Mouse (Mus musculus) brown adipose tissue, adult 24 weeks (tissue): Measurements from ENCODE around the gene Odf3l2. TPM values are rescaled to one million over a fixed set of nuclear protein-coding genes. Genes with fewer than 3 reads are reported as not detected.

ENCODE experiments used
- H3K27ac ChIP-seq: fragments of 200-500 bp; replicated peaks from 2 replicates; pipeline ENCODE4 v1.5.1; 2012; ENCODE audit warnings: low read depth, mild to moderate bottlenecking, low read length
- H3K4me1 ChIP-seq: fragments of 200-500 bp; 2 replicates; pipeline ENCODE4 v1.6.1; 2012; ENCODE audit warnings: low read length, mixed read lengths; ENCODE audit not compliant: control insufficient read depth, insufficient read depth, insufficient read length
- H3K4me3 ChIP-seq: fragments of 200-500 bp; 2 replicates; pipeline ENCODE4 v1.5.1; 2012; ENCODE audit warnings: low read depth, mild to moderate bottlenecking, low read length, moderate library complexity; ENCODE audit not compliant: insufficient read depth
- polyA plus RNA-seq: library from polyadenylated mRNA; stranded (reverse); fragments of >200 nt; gene quantifications from 2 replicates; pipeline ENCODE4 v1.2.4, GENCODE M21; 2012; ENCODE audit not compliant: missing spikeins, insufficient read depth, insufficient read length

Gene Odf3l2
- polyA plus RNA-seq, 1 experiment = not detected

DNA sequence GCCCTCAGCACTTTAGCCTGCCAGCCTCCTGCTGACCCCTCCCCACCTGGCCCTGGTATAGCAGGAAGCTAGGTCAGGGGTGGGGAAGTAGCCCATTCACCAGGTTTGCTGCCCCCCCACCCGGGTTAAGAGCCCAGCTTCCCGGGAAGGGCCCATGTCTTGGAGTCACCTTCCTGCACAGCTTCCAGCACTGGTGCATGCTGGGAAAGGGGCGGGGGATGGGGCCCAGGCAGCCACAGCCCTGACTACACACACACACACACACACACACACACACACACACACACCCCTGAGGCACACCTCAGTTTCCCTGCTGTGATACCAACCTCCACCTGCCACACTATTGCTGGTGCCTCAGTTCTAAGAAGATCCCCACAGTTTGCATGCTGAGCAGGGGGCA is 16.3 kb upstream of the Odf3l2 start:
- Histone ChIP-seq H3K4me3 (no peak overlapping the region), H3K27ac (no peak overlapping the region)

DNA sequence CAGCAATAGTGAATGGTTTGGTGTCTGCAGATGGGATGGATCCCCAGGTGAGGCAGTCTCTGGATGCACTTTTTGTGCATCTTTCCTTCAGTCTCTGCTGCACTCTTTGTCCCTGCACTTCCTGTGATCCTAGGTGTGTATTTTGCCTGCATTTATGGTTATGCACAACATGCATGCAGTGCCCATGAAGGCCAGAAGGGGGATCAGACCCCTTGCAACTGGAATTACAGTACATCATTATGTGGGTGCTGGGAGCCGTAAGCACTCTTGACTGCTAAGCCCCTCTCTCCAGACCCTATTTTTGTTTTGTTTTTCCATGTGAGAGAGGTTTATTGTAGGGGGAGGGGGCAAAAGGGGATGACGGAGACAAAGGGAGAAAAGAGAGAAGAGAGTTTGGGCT is 14.8 kb upstream of the Odf3l2 start:
- no peaks in the 10 kb centered on the region for H3K4me1 ChIP-seq
- no peak overlapping the region for H3K27ac ChIP-seq
- no peak overlapping the region for H3K4me3 ChIP-seq

More for the DNA sequence above, 16.3 kb upstream of the Odf3l2 start:
- no peaks in the 10 kb centered on the region for H3K4me1 ChIP-seq

DNA sequence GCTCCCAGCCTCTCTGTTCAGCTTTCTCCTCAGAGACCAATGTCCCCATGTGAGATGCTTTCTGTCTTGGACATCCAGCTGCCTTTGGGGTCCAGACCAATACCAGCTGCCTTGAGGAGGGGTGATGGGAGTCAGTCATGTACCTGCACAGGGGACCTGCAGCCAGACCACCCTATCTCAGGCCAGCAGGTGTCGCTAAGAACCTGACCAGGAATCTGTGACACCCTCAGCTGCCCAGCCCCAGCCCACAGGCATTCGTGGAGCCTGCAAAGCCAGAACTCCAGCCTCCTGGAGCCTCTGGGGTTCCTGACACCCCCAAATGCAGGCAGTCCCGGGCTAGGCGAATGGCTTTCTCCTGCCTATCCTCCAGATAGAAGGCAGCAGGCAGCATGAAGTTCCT is 13.3 kb upstream of the Odf3l2 start:
- H3K4me1 ChIP-seq = no peaks in the 10 kb centered on the region
- H3K27ac ChIP-seq = no peak overlapping the region

DNA sequence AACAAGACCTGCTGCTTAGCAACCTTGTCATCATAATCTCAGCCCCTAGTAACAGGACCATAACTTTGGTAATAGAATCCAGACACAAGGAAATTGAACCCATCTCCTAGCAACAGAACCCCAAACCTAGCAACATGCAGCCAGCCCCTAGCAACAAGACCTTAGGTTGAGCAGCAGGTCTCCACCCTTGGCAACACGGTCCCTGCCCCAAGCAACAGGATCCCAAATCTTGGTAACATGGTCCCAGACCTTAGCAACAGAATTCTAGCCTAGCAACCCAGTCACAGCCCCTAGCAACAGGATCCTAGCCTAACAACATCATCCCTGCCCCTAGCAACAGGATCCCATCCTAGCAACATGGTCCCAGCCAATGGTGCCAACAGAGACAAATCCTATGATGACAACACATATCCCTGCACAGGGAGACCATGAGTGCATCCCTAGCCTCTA is 9.4 kb upstream of the Odf3l2 start:
- H3K27ac ChIP-seq = no peak overlapping the region
- no peak overlapping the region for H3K4me3 ChIP-seq
- H3K4me1 ChIP-seq = no peaks in the 10 kb centered on the region

More for the DNA sequence above, 13.3 kb upstream of the Odf3l2 start:
- H3K4me3 ChIP-seq = no peak overlapping the region

DNA sequence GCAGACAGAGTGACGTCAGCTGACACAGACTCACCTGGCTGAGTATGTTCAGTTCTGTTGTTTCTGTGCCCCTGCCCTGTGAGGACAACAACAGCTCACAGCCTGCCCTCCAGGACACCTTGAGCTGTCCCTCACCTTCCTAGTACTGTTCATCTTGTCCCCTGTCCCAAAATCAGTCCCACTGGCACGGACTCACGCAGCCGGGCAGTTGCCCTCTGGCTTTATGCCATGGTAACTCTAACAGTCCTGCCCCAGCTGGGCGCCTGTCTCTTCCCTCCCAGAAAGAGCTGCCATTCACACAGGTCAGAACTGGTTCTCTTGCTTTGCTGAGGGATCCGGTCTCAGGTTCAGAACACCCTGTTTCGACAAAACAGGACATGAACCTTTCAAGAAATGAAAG is 7.3 kb upstream of the Odf3l2 start:
- H3K4me1 ChIP-seq = no peaks in the 10 kb centered on the region
- H3K27ac ChIP-seq = no peak overlapping the region
- no peak overlapping the region for H3K4me3 ChIP-seq

DNA sequence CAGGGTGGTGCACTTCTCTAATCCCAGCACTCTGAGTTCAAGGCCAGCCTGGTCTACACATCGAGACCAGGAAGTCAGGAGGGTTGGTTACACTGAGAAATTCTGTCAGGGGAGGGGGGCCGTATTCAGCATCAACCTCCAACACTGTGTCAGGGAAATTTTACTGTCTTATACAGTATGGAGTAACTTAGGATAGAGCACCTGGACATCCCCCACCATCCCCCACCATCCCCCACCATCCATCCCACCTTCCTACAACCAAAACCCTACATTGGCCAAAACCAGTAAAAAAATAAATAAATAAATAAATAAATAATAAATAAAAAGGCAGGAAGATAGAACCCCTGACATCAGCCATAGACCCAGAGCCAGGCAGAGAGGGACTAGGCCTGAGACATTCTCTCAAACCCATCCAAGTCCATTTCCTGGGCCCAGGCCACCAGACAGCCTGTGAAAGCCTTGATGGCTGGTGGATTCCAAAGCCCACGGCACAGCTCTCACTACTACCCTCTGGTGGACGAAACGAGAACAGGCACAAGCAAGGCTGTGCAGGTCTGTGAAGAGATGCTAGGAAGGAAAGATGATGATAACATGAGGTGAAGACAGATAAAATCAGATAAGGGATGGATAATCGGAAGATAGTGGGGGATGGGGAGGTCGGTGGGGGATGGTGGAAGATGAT is 3.7 kb upstream of the Odf3l2 start:
- Histone ChIP-seq H3K4me3 (no peak overlapping the region), H3K4me1 (no peaks in the 10 kb centered on the region), H3K27ac (no peak overlapping the region)

DNA sequence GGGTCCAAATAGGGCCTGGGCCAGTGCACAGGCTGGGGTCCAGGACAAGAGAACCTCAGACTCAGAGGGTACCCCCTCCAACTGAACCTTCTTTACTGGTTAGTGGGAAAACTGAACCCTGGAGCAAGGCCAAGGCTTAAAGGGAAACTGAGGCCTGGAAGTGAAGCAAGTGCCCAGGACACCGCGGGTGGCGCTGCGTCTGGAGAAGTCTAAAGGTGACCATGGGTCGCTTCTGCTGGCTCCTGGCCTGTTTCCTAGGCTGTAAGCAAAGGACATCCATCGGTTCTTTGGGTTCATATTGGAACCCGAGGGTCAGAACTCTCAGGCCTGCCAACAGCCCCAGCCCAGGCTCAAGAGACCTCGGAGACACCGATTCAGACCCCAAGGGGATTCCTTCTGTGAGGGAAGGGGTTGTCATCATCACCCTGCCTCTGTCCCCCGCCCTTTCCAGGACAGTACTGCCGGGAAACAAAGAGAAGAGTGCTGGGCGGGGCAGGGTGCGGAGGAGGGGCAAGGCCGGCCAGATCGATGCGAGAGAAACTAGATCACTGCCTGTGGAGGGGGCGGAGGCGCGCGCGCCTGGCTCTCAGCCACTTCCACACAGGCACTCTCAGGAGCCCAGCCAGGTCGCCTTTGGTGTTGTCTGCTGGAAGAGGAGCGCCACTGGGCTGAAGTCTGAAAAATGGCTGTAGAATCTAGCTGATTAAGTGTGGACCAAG is 6.9 kb downstream of the Odf3l2 start:
- H3K4me3 ChIP-seq = 0 out of 2 replicates have a peak overlapping the region, but pooled peaks have one; percentile 60
- H3K27ac ChIP-seq = no peak overlapping the region
- no peaks in the 10 kb centered on the region for H3K4me1 ChIP-seq

DNA sequence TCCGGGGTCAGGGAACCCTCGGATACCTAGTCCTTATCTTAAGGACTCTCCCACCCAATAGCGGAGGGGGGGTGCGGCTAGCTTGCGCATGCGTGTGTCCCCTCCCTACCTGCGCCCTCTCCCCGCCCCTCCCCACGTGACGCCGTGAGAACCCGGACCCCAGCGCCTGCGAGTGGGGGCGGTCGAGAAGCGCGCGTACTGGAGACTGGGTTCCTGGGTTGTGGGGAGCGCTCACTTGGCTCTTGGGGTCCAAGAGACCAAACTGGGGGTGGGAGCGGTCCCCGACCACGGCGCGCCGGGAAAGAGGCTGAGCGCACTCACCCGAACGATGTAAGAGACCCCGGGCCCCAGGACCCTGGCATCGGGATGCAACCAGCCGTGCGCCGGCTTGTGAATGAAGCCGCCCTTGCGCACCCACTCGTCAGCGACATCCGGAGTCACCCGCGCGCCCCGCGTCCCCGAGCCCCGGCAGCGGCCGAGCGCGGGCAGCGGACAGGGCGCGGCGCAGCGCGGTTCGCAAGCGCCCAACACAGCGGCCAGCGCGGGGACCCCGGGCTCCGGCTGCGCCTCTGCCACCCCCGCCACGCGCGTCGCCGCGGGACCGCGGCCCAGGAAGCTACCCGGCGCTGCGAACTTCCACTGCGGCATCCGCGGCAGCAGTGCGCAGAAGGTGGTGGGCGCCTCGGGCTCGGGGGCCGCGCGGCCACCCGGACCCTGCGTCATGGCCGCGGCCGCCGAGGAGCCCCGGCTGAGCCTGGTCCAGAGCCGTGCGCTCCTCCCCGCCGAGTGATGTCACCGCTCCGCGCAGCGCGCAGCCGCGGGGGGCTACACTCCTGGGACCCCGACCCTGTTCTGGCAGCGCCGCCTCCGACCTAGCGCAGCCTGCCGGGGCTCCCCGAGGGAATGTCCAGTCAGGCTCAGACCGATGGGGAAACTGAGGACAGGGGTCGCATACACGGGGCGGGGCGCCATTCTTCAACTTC is 8.1 kb downstream of the Odf3l2 start, which contains the start of gene Shc2:
Gene Shc2 (minus strand): TSS at position 791 of the 983 bp plus-strand sequence.
- Histone ChIP-seq H3K27ac (no peak within 1 kb of the TSS), H3K4me1 (no peaks in the 10 kb centered on the region), H3K4me3 (peak within 1 kb of the TSS; percentile 60)

DNA sequence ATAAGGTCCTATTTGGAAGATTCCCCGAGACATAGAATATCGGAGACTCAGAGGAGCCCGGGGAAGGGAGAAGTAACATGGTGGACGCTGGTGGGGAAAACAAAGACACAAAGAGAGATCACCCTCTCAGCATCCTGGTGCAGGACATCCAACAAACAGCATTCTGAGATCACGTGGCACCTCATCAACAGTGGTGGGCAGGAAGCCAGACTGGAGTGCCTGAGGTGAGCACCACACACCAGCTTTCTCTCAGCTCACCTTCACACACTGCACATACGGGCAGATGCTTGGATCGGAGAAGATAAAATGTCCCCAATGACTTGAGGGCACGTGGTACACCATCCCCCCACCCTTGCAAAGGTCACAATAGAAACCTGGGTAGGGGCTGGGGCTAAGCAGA is 9.3 kb downstream of the Odf3l2 start:
- Histone ChIP-seq H3K4me1 (no peaks in the 10 kb centered on the region), H3K4me3 (no peak overlapping the region), H3K27ac (no peak overlapping the region)

DNA sequence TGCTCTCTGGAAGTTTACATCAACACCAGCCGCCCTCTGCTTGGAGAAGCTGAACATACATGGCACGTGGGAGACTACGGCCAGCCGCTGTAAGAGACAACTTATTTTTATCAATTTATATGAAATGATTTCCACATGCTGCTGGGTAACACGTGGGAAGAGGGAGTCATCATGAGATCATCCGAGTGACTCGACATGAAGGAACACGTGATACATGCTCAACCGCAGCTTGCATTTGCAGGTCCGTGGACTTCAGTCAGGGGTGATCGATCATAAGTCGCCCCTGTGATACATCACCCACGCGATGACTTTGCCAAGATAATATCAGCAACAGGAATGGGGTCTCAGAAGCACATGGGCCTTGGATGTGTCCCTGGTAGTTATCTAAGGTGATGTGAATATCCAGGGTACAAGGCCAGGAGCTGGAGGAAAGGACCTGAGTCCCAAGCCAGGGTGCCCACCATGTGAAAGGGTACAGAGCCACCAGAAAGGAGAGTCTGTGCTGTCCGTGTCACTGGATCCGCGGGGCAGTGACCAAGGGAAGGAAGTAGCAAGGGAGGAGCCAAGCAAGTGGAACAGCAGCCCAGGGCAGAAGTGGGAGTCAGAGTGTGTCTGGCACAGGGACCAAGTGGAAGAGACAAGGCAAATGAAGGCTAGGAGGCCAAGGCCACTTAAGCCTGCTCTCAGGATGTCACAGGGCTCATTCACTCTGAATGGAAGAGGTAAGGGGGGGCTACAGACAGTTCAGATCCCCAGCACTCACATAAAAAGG is 12.3 kb downstream of the Odf3l2 start:
- H3K4me3 ChIP-seq = no peak overlapping the region
- H3K27ac ChIP-seq = peak overlapping the region; percentile 58
- H3K4me1 ChIP-seq = no peaks in the 10 kb centered on the region

DNA sequence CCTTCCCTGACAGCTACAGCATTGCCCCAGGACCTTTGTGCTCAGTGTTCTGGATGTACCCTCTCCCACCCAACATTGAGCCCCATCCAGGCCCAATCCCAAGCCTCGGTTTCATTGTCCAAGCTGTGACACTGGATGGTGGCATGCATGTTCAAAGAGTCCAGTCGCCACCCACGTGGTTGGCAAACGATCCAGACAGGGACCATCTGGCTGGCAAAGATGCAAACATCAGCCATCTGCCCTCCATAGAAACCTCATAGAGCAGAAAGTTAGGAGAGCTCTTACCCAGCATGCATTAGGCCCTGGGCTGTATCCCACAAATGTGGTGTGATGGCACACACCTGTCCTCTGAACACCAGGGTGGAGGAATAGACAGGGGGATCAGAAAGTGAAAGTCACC is 14.1 kb downstream of the Odf3l2 start:
- Histone ChIP-seq H3K4me3 (no peak overlapping the region), H3K4me1 (no peaks in the 10 kb centered on the region), H3K27ac (no peak overlapping the region)

DNA sequence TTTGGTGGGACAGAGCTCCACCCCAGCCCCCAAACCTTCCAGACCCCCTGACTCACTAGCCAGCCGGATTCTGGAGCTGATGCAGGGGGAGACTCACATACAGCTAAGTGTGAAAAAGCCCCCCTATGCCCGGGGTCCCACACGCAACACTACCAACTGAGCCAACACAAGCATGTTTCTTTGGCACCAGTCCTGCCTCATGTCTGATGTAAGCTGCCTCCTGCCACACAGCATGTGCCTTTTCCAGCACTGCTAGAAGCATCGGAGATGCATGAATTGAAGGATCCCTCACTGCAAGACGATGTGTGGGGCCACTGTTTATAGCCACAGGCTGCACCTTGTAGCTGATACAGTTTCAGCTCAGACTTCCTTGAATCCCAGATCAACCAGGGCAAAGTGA is 17.2 kb downstream of the Odf3l2 start:
- Histone ChIP-seq H3K4me3 (no peak overlapping the region), H3K27ac (no peak overlapping the region), H3K4me1 (no peaks in the 10 kb centered on the region)

DNA sequence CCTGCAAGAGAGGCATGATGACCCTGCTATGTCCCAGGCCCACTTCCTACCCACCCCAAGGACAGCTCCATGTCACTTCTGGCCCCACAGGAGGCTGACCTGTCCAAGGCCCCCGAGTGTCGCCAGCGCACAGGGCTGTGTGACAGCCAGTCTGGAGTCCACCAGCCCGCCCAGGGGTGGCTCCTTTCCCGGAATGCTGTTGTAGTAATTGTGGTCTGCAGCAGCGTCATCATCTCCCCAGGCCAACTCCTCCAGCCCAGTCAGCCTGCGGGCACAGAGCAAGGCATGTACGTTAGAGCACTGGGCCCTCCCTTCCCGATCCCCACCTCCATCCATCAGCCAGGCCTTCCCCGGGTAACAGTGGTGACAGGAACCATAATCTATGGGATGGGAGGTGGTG is 19.4 kb downstream of the Odf3l2 start:
- H3K4me1 ChIP-seq = no peaks in the 10 kb centered on the region
- no peak overlapping the region for H3K27ac ChIP-seq
- no peak overlapping the region for H3K4me3 ChIP-seq

DNA sequence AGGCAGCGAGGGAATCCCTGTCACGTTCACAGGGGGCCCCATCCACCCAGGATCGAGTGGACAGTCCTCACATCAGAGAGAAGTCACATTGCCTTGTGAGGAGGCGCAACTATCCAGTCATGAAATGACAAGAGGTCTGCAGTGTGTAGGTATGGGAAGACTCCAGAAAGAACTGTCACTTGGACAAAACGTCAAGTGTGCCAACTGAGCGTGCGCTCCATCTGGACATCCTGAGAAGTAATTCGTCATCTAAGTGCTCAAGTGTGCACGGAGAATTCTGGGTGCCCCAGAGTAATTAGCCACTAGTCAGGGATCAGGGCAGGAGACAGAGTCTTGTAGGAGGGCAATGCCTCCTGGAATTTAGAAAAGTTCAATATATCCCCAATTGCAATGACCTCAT is 20.1 kb downstream of the Odf3l2 start:
- H3K4me1 ChIP-seq = no peaks in the 10 kb centered on the region
- H3K27ac ChIP-seq = no peak overlapping the region
- no peak overlapping the region for H3K4me3 ChIP-seq
